Mouse (Mus musculus): Measurements from ENCODE around the gene Eipr1. TPM values are rescaled to one million over a fixed set of nuclear protein-coding genes. Genes with fewer than 3 reads are reported as not detected.

The Eipr1 gene
- polyA plus RNA-seq, 1 experiment from 2014 or later = 76.9 TPM

Other genes starting within 250 kb of the Eipr1 start
- 0.30 TPM in 1 of 2 replicates, not detected in the other for gene Dcdc2c, start 199.4 kb upstream of the Eipr1 start, polyA plus RNA-seq (2015; fragmentation: Nextera tagmentation; extraction: Ambion mirVana)
- 0.27 TPM in 1 of 2 replicates, not detected in the other for gene Allc, start 169.3 kb upstream of the Eipr1 start, polyA plus RNA-seq (2015; fragmentation: Nextera tagmentation; extraction: Ambion mirVana)
- 1.1 and 1.5 TPM in 2 replicates for gene Colec11, start 128.4 kb upstream of the Eipr1 start, polyA plus RNA-seq (2015; fragmentation: Nextera tagmentation; extraction: Ambion mirVana)
- gene Rps7, start 115.8 kb upstream of the Eipr1 start, polyA plus RNA-seq (2015; fragmentation: Nextera tagmentation; extraction: Ambion mirVana) = 522 and 548 TPM in 2 replicates
- 22.5 and 27.1 TPM in 2 replicates for gene Rnaseh1, start 102.2 kb upstream of the Eipr1 start, polyA plus RNA-seq (2015; fragmentation: Nextera tagmentation; extraction: Ambion mirVana)
- gene Adi1, start 76.6 kb upstream of the Eipr1 start, polyA plus RNA-seq (2015; fragmentation: Nextera tagmentation; extraction: Ambion mirVana) = 31.5 and 33.7 TPM in 2 replicates
- gene Trappc12, start 1.3 kb upstream of the Eipr1 start, polyA plus RNA-seq (2015; fragmentation: Nextera tagmentation; extraction: Ambion mirVana) = 41.9 and 44.0 TPM in 2 replicates

All from hindbrain, embryonic 13.5 days (tissue).